Mouse (Mus musculus) liver, adult 2 months (tissue): ENCODE data around the gene Kti12.

Experiments used
- CTCF ChIP-seq: fragments of 200-500 bp; IDR thresholded peaks from 2 replicates; pipeline ENCODE4 v1.5.1; 2011; ENCODE audit warnings: low read depth, low read length, control low read depth
- POLR2A ChIP-seq: fragments of 200-500 bp; IDR thresholded peaks from 2 replicates; pipeline ENCODE4 v1.6.1; 2011; ENCODE audit warnings: low read length, control low read depth; ENCODE audit not compliant: insufficient read depth; ENCODE audit errors: extremely low read depth

DNA sequence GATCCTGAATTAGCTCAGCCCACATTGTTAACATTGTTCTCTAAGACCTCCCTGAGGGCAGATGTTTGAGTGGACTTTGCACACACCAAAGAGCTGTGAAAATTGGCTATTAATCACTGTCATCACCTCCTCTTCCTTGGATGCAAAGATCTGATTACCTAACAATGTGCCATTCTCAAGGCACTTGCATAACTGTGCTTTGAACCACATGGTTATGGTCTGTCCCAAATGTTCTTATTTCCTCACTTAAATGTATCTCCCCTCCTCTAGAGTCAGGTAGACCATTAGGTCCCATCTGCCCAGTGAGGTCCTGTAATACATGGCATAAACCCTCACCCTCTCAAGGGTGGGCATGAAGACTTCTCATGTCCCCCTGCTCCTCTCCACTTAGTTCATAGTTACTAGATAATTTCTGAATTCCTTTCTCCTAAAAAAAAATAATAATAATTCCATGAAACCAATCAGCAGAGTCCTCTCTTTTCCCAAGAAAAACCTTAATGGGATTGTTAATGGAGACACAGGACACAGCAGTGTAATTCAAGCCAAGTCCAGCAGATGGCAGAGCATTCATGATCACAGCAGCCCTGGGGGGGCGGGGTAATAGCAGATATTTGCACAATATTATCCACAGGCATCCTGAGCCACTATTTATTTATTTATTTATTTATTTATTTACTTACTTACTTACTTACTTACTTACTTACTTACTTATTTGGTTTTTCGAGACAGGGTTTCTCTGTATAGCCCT lies 49.3 kb upstream of the Kti12 start:
- TF ChIP-seq CTCF (peak; percentile 76), POLR2A (no peak)
